Mouse (Mus musculus) adipocyte (in vitro differentiated cells): Measurements from ENCODE around the gene Fancl.
A peak's percentile ranks its signal among the peaks of the same experiment; 100 is the strongest.
"Not testable (repeated sequence)": the region's sequence is repeated elsewhere in the genome, so short reads cannot be mapped to it uniquely, and the experiment has no call there.

Source experiments
- DNase-seq: peaks from one replicate; pipeline ENCODE4 v3.0.0-alpha.2; 2016; ENCODE audit warnings: low spot score

Gene Fancl

DNA sequence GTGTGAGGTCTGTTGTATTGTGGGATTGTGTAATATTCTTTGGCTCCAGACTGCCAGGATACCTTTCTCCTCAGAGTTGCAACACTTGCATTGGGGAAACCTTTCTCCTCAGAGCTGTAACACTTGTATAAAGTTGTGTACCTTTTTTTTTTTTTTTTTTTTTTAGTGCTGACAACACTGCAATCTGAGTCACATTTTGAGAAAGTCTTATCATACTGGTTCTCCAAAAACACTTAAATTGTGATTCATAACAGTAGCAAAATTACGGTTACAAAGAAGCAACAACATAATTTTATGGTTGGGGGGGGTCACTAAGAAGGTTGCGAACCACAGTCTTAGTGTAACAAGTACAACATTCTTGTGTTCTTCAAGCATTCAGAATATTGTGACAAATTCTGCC, at the start of gene Fancl:
Fancl (plus strand) TSS at position 165 of the 400 bp plus-strand sequence.
- no peak for DNase-seq

DNA sequence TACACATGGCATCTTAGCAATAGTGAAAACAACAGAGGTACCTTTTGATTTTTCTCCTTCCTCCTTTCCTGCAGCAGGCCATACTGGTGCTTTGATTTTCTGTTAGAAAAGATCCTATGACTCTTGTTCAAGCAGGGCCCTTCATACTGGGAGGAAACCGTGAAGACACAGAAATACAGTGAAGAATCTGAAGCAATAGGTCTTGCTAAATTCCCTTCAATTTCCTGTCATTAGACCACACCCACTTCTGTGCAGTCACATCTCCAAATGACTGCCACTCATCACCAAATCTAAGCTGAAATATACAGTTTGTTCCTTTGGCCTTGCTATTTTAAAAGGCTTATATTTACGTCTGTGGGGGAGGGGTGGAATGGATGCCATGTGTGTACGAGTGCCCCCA, 49.1 kb upstream of the Fancl start:
- DNase-seq: no peak

DNA sequence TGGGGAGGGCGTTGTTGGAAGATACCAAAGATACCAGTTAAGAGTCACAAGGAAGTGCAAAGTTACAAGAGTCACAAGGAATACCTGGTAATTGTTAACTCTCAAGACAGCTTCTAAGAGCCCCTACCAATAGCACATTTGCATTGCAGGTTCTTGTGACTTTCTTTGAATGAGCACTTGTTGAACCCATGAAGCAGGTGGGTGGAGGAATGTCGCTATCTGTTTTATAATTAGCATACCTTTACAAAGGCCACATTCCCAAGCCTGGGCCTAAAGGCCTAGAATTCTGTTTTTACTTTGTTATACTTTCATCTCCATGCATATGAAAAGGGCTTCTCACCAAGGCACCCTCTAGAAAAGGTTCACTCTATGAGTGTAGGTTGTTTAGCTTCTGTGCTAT, 15.8 kb upstream of the Fancl start:
- not testable (repeated sequence) for DNase-seq

DNA sequence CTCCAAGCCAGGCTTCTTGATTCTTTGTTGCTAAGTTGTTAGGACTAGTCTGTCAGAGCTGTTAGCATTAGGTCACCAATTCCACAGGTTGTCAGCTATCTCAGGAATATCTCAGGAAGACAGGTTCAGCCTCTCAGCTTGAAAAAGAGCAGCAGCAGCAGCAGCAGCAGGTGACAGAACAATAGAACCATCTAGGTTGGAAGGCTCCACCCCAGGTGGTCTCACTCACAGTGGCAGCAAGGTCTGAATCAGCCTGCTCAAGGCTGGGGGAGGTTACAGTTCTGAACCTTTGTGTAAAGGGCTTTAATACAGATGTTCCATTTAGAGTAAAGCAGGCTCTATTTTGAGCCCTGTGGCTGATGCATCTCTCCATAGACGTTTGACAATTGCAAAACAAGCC, 14.0 kb upstream of the Fancl start:
- DNase-seq: not testable (repeated sequence)

DNA sequence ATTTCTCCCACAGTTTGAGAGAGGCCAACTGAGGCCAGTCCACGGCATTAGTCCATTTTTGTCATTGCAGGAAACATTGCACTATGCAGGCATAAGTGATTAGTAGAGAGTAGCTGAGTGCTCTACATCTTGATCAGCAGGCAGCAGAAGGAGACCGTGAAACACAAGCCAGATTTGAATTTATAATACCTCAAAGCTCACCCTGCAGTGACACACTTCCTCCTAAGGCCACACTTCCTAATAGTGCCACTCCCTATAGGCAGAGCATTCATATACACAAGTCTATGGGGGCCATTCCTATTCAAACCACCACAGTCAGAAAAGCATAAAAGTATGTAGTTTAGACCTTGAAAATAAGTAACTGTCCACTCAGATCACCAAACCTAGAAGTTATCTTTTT, 11.8 kb upstream of the Fancl start:
- no peak for DNase-seq

DNA sequence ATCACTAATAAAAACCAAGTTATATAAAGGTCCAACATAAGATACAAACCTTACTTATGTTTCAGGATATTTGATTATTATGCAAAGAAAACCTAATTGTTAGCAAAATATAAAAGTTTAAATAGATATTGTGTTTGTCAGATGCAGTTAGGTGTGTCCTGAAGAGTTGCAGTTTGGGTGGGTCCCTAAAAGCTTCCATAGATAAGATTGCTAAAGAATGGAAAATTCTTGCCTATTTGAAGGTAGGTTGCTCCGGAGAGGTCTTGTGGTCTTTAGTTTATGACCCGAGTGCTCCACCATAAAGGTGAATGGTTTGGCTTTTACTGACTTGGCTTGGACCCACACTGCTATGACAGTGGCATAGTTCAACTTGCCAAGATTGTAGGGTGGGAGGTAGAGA, 7.9 kb upstream of the Fancl start:
- DNase-seq: no peak

DNA sequence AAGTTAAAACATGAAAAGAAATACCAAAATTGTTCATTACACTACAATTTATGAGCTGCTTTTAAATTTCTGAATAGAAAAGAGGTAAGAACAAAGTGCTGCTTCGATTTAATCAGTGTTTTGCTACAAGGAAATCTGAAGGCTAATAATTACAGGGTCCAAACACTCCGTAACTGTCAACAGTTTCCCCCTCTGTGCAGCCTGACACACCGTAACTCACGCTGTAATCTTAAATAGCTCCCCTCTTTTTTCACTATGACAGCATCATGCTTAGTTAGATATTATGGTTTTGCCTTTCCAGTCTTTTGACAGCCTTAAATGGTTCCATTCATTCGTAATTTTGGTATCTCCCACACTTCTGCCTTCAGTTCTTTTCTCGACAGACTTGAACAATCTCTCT, 4.4 kb upstream of the Fancl start:
- DNase-seq: no peak

DNA sequence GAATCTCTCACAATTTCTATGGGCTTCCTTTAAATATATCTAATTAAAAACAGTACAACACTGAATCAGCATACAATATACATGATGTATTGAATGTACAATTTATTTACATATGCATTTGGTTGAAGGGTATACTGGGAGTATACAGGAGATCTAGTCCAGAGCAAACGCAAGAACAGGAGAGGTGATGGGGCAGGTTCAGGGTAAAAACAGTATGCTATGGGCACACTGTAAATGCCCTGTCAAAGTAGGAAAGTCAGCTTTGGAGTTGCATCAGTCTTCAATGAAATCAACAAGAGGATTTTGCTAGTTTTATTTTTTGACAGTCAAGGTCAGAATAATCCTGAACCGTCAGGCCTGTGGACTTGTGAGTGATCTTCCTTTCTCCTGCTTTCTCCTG, 743 bp downstream of the Fancl start:
- no peak for DNase-seq

DNA sequence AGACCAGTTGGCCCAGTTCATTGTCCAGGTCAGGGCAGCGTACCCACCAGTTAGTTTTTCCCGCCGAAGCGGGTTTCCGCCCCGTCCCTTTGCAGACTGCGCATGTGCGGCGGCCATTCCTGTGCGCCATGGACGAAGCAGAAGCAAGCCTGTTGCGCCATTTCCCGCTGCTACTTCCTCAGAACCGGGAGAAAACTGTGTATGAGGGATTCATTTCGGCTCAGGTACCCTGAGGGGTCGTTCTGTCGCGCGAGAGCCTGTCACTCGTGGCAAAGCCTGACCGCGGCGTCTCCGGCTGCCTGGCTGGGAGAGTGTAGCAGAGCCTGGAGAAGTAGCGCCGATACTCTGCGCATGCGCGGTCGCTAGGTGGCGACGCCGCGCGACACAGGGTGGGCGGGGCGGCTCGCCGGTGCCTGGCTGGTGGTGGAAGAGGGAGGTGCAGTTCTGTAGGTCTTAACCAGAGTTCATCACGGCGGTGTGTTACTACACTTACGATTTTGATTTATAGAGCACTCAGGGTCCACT, 1.2 kb downstream of the Fancl start:
- DNase-seq: peak; percentile 95

DNA sequence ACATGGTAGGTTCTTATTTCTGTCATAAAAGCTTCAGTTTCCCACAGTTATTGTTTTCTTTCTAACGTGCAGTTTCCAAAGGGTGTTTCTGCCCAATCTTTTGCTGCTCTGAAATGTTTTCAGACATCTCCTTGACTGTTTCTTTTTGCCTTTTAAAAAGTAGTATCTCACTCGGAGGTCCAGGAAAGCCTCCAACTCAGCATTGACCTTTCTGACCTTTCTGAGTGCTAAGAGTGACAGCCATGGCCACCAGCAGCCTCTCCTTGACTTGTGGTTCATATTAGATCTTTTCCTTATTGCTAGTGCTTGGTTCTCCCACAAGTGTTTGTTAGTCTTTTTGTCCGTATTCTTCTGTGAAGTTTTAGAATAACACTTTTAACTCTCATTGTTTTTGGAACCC, 9.6 kb downstream of the Fancl start:
- DNase-seq: peak; percentile 12

DNA sequence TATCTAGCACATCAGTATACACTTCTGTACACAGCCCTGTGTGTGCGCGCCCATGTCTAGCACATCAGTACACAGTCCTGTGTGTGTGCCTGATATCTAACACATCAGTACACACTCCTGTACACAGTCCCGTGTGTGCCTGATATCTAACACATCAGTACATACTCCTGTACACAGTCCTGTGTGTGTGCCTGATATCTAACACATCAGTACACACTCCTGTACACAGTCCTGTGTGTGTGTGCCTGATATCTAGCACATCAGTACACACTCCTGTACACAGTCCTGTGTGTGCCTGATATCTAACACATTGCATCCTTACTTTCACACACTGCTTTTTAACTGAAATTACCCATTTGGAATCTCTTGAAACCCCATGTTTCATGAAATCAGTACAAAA, 27.0 kb downstream of the Fancl start:
- no peak for DNase-seq

DNA sequence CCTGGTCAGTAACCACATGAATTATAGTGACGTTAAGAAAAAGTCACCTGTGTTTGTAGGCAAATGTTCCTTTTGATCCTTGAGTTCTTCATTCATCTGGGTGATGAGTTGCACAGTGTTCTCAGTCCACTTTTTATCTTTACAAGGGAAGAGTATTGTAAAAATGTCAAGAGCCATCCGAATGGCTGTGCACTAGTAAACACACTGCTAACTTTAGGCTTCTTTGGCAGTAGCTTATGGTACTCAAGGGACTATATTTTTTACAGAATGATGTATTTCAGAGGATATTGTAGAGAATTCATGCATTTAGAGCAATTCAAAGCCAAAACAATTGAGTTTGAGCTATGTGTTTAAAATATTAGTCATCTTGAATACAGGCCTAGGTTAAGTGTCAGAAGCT, 35.5 kb downstream of the Fancl start:
- DNase-seq: no peak

DNA sequence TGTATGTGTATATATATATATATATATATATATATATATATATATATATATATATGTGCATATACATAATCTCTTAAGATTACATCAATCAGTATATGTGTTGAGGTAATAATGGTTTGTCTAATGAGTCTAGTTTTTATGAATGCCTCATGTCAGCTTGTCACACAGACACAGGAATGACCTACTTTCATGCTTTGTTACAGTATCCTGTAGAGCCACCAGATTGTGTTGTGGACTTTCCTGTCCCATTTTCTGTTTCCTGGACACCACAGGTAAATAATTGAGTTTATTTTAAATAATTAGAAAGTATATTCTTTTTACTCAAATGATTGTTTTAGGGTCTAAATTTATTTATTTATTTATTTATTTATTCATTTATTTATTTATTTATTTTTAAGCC, 48.3 kb downstream of the Fancl start:
- no peak for DNase-seq

DNA sequence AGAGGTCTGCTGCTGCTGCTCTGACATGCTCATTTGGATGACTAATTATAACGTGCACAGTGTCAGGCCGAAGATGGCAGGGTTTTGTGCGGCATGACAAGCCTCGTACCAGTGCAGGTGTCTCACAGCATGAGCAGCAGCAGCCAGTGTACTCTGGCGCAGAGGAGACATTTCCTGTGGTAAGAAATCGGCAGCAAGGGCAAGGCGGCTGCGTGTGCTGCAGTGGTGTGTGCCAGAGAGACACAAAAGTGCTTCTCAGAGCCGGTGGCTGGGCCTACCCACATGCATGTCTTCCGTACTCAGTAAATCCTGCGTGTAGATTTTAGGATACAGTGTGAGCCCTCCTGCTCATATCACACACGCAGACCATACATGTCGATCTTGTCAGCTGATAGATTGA, 51.9 kb downstream of the Fancl start:
- no peak for DNase-seq

DNA sequence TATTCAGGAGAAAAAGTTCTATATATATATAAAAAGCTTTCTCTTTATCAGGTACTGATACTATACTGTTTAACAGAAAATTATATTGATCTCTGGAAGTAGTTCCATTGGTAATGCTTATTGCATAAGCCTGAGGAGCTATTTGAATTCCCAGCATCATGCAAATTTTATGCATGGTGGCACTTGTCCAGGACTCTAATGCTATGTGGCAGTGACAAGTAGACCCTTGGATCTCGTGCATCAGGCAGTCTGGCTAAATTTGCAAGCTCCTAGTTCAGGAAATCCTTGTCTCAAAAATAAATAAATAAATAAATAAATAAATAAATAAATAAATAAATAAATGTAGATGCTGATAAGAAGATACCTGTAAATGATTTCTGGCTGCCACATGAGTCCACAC, 55.2 kb downstream of the Fancl start:
- no peak for DNase-seq

DNA sequence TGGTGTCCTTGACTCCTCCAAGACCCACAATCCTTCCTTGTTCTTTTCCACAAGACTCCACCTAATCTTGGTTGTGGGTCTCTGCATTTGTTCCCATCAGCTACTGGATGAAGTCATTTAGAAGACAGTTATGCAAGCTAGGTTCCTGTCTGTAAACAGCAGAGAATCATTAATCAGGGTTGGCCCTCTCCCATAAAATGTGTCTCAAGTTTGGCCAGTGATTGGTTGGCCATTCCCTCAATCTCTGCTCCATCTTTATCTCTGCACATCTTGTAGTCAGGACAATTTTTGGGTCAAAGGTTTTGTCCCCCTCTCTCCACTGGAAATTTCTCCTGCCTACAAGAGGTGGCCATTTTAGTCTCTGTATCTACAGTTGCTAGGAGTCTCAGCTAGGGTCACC, 58.4 kb downstream of the Fancl start:
- no peak for DNase-seq

DNA sequence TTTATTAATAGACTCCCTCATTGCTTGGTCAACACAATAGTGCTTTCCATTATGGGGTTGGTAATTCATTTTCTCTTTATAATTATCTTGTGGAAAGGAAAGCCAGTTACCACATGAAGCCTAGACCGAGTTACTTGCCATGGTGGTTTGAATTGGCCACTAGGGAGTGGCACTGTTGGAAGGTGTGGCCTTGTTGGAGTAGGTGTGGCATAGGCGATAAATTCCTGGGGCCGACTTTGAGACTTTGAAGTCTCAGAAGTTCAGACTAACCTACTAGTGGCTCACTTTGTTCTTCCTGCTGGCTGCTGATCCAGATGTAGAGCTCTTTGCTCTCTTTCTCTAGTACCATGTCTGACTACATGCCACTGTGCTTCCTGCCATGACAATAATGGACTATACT, 63.9 kb downstream of the Fancl start:
- no peak for DNase-seq

DNA sequence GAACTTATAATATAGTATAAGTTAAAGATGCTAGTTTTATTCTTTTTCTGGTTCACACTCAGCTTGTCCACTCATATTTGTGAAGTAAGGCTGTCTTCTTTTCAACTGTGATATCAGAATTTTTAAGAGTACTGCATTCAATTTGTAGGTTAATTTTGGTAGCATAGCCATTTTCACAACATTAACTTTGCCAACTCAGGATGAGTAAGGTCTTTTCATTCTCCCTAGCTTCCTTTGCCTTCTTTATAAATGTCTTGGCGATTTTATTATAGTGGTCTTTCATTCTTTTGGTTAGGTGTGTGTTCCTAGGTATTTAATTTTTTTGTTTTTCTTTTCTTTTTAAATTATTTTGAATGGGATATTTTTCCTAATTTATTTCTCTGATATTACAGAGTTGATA, 64.7 kb downstream of the Fancl start:
- no peak for DNase-seq

DNA sequence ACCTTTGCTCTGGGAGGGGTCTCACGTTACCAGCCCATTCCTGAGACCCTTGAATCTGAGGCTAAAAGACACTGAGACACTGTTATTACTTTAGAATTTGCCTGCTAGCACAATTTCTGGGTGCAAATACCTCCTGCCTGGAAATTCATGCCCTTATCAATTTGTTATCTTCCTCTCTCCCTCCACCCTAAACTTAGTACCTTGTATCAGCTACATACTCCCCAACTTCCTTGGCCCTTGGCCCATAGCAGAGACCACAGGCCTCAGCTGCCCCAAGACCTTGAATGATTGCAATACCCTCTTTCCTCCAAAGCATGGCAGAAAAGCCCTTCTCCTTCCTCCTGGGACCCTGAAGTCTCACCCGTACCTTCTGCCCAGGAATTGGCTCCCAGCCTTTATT, 65.3 kb downstream of the Fancl start:
- DNase-seq: no peak

DNA sequence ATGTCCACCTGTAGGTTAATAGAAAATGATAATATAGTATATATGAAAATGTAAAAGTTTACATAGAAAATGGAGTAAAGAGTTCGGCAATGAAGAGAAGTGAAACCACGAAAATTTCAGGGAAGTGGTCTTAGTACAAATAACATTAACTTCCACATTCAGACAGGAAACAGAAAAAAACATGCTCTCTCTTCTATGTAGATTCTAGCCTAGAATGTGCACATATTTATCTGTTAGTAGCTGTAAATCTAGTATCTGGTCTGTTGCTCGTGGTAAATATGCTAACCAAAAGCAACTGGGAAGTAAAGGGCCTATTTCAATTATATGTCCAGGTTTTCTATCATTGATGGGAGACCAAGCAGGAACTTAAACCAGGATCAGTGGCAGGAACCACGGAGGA, 66.8 kb downstream of the Fancl start:
- DNase-seq: no peak

DNA sequence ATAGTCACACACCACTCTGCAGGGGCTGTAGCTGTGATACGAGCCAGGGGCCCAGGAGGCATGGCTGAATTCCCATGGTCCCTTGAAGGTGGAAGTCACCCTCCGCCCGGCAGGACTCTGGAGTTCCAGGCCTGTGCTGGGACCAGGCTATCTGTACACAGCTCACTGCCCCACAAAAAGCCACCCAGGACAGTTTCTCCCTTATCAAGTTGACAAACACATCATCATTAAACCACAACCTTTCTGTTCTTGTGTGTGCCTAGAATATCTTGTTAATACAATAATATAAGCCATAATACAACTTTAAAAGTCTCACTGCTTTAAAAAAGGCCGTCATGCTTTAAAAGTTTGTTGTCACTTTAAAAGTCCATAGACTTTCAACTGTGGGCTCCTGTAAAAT, 68.1 kb downstream of the Fancl start:
- no peak for DNase-seq

DNA sequence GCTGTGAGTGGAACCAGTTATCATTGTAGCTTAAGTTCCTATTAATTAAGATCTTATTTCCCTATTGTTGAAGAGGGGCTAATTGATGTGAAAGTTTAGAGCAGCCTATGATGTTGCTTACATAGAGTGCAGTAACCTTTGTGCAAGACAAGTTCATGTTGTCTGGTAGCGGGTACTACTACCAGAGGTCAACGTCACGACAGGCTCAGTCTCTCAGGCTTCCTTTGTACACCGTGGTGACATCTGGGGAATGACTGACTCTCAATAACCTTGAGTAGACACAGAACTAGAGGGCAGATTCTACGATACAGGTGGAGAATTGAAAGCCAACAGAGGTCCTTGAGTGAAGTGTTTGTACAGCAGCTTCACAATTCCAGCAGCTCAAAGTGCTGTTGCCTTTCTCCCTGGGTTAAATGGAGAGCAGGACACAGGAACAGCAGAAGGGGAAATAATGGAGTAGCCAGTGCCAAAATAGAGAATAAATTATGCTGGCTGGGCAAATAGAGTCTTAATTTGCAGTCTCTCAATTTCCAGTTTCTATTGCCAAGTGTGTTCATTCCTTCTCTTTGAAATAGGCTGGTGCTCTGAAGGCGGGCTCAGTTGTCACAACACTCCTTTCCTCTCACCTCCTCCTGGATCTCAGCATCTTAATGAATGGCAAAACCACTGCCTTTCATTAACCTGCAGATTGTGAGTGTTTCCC, 91.3 kb downstream of the Fancl start:
- DNase-seq: no peak

DNA sequence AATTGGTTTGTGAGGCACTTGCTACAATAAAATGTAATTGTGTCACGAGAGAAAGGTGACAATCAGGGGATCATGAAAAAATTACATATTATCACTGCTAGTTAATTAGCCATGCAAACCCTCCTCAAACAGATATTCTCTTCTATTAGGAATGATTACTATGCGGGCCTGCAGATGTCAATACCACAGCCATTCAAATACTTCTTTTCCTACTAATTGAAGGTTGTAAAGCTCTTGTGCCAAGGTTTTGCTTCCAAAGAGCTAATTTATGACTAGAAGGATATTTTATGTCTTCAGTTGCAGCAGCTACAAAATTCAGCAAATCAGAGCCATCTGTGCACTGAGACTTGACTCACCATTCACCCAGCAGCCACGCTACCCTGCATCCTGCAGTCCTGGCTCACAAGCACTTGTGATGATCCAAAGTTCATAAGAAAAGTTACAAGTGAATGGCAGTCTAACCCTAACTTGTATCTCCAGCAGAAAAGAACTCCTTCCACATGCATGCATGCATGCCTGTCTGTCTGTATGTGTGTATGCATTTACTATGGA, 95.8 kb downstream of the Fancl start:
- no peak for DNase-seq
